Mouse (Mus musculus): ENCODE data around the gene Gnpda2. TPM values are rescaled to one million over a fixed set of nuclear protein-coding genes. Genes with fewer than 3 reads are reported as not detected.

Gnpda2 gene
- polyA plus RNA-seq (2012; rRNA removed): 2.9 and 3.2 TPM in 2 replicates

DNA sequence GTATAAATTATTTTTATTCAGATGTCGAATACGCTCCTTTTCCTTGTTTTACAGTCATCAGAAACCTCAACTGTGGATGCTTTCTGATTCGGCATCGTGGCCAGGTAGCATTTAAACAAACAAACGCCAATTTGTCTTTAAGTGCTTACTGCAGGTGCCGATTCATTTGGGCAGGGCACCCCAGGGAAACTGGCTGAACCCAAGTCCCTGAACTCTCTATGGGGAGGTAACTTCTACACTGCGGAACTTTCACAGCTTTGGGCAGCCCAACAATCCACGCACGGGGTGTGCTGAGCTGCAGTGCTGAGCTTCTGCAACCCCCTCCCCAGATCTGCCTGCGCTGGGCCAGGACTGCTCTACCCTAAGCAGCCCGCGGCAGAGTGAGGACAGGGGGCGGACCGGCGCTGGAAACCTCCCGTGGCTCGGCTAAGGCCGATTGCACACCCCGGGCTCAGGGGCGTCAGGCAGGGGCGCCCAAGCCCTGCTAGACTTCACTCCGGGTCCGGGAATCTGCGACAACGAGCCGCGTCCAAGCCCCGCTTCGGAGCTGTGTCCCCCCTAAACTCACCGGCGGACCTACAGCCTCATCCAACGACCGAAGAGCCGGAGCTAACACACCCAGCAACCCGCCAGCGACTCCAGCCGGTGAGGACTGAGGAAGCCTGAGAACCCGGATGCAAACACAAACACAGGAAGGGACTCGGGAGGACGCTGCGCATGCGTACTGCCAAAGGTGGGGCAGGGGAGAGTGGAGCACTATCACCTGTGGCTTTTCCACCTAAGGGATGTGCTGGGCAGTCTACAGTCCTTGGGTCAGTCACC lies at the start of gene Gnpda2:
TSS of gene Gnpda2 (minus strand) at position 701 of the 822 bp plus-strand sequence.

GRCm38 (mm10) chr5:69556628-69557403 lies 35.3 kb downstream of the Gnpda2 start, which contains the start of gene Guf1:
Gene Guf1 (plus strand): TSS chr5:69556923.

GRCm38 (mm10) chr5:69542489-69542888 lies 49.7 kb downstream of the Gnpda2 start, which contains the start of gene Yipf7:
Gene Yipf7 (minus strand): TSS chr5:69542648.

Other genes starting within 250 kb of the Gnpda2 start
- gene Yipf7, start 49.7 kb downstream of the Gnpda2 start, polyA plus RNA-seq (2012; rRNA removed): 0.05 TPM in 1 of 2 replicates, not detected in the other
- 7.8 and 8.2 TPM in 2 replicates for gene Guf1, start 35.4 kb downstream of the Gnpda2 start, polyA plus RNA-seq (2012; rRNA removed)

Data from liver, embryonic 14 days (tissue).